Mouse (Mus musculus) myocyte (in vitro differentiated cells): ENCODE results near the gene Zfp64.

Experiments
- MAX ChIP-seq: IDR thresholded peaks from one replicate; pipeline ENCODE4 v1.6.1; 2011; ENCODE audit warnings: low read depth, mild to moderate bottlenecking, control low read depth
- POLR2A ChIP-seq: IDR thresholded peaks from one replicate; pipeline ENCODE4 v1.6.1; 2011; ENCODE audit warnings: low read depth, mild to moderate bottlenecking, control low read depth, moderate library complexity; ENCODE audit not compliant: insufficient read length
- POLR2AphosphoS2 ChIP-seq: IDR thresholded peaks from one replicate; pipeline ENCODE4 v1.6.1; 2011; ENCODE audit warnings: low read depth, control low read depth; ENCODE audit not compliant: insufficient read length
- SRF ChIP-seq: IDR thresholded peaks from one replicate; pipeline ENCODE4 v1.6.1; 2011; ENCODE audit warnings: low read depth; ENCODE audit not compliant: control insufficient read depth, insufficient read length

DNA sequence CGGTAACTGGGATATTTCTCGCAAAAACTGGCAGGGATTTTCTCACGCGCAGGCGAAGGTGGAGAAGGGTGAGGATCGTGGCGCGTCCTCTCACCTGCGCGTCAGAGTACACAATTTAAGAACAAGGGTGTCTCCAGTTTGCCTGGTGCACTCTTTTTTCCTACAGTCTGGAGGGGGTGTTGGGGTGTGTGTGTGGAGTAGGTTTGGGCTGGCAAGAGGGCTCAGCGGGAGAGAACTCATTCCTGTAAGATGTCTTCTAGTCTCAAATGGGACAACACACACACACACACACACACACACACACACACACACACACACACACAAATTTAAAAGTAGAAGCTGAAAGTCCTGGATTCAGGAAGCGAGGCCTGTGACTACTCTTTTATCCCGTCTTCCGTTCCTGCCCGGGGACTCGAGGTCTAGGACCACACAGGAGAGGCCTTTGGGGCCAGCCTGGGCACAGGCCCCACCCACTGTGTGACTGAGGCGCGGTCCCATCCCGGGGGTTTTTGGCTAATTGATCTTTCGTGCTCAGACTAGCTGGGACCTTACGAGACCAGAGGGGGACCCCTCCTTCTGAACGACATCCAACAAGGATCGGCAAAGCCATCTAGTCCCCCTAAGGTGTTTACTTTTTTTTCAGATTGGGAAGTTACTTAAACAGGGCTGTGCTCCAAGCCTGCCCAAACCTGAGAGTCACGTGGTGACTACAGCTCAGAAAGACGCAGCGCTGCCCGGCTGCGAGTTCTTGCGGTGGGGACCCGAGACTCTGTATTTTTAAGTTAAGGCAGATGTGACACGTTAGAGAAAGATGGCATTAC lies 42.3 kb downstream of the Zfp64 start:
- TF ChIP-seq POLR2A = no peak
- TF ChIP-seq POLR2AphosphoS2 = no peak
- no peak for TF ChIP-seq MAX
- no peak for TF ChIP-seq SRF
